Mouse (Mus musculus) ES-Bruce4 (cell line): ENCODE measurements around the gene Elf2.

Source experiments
- CTCF ChIP-seq: IDR thresholded peaks from one replicate; pipeline ENCODE4 v1.8.1; 2011; ENCODE audit warnings: low read depth, low read length
- EP300 ChIP-seq: IDR thresholded peaks from 2 replicates; pipeline ENCODE4 v1.6.1; 2011; ENCODE audit warnings: low read depth, low read length; ENCODE audit not compliant: insufficient read depth

GRCm38 (mm10) chr3:51301583-51301982, 38.9 kb downstream of the Elf2 start:
- TF ChIP-seq CTCF (no peak), EP300 (no peak)
